Mouse (Mus musculus) embryonic fibroblast, embryonic 13.5 days (primary cell): ENCODE data around the gene Tmem179b.

Experiments
- CTCF ChIP-seq: IDR thresholded peaks from 2 replicates; pipeline ENCODE4 v1.5.1; 2011; ENCODE audit warnings: mild to moderate bottlenecking, control low read depth, low read length, moderate library complexity, borderline replicate concordance; ENCODE audit not compliant: insufficient read depth
- POLR2A ChIP-seq: IDR thresholded peaks from 2 replicates; pipeline ENCODE4 v1.6.1; 2011; ENCODE audit warnings: low read depth, mild to moderate bottlenecking, control low read depth, low read length, moderate library complexity

DNA sequence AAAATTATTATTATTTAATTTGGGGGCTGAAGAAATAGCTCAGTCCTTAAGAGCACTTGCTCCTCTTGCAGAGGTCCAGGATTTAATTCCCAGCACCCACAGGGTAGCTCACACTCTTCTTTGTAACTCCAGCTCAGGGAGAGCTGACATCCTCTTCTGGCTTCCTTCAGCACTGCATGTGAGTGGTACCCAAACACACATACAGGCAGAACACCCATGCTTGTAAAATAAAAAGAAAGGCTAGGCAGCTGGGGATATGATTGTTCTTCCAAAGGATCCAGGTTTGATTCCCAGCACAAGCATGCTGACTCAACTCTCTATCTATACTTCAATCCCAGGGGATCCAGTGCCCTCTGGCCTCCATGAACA lies 24.7 kb upstream of the Tmem179b start:
- TF ChIP-seq CTCF (no peak), POLR2A (no peak)
